Mouse (Mus musculus) intestine, embryonic 14.5 days (tissue): ENCODE data around the gene Uqcc3. TPM values are rescaled to one million over a fixed set of nuclear protein-coding genes. Genes with fewer than 3 reads are reported as not detected.
"Not testable (repeated sequence)": the region's sequence is repeated elsewhere in the genome, so short reads cannot be mapped to it uniquely, and the experiment has no call there.

Source experiments
- ATAC-seq: fragments of 200-750 bp; cut with Nextera tagmentation; replicated peaks from 2 replicates; pipeline ENCODE4 v1.8.0; 2017; ENCODE audit warnings: low read depth, moderate number of reproducible peaks, moderate TSS enrichment, moderate library complexity; ENCODE audit not compliant: low FRiP score, low TSS enrichment
- DNase-seq: peaks from one replicate; pipeline ENCODE4 v3.0.0-alpha.2; 2018; ENCODE audit warnings: low spot score
- H3K27ac ChIP-seq: fragments of 300-500 bp; sonication (generic); 2 replicates; pipeline ENCODE4 v1.5.1; 2014; ENCODE audit warnings: low read depth, mild to moderate bottlenecking, control low read depth
- H3K27me3 ChIP-seq: fragments of 300-500 bp; sonication (generic); replicated peaks from 2 replicates; pipeline ENCODE4 v1.6.1; 2014; ENCODE audit warnings: low read length, control low read depth; ENCODE audit not compliant: control insufficient read depth, insufficient read depth
- H3K36me3 ChIP-seq: fragments of 300-500 bp; sonication (generic); 2 replicates; pipeline ENCODE4 v1.6.1; 2014; ENCODE audit warnings: low read length, control low read depth; ENCODE audit not compliant: control insufficient read depth, insufficient read depth
- H3K4me1 ChIP-seq: fragments of 300-500 bp; sonication (generic); replicated peaks from 2 replicates; pipeline ENCODE4 v1.6.1; 2014; ENCODE audit warnings: low read length, control low read depth, mixed read lengths; ENCODE audit not compliant: control insufficient read depth, insufficient read depth
- H3K4me2 ChIP-seq: fragments of 300-500 bp; sonication (generic); 2 replicates; pipeline ENCODE4 v1.6.1; 2014; ENCODE audit warnings: low read length
- H3K4me3 ChIP-seq: fragments of 300-500 bp; sonication (generic); 2 replicates; pipeline ENCODE4 v1.5.1; 2014; ENCODE audit warnings: low read depth, low read length, control low read depth, mixed read lengths
- H3K9ac ChIP-seq: fragments of 300-500 bp; sonication (generic); 2 replicates; pipeline ENCODE4 v1.6.1; 2014; ENCODE audit warnings: mild to moderate bottlenecking, low read length
- H3K9me3 ChIP-seq: fragments of 300-500 bp; sonication (generic); 2 replicates; pipeline ENCODE4 v1.6.1; 2016; ENCODE audit warnings: low read length, control low read depth; ENCODE audit not compliant: control insufficient read depth
- WGBS: fragments of 180-500 bp; shearing (Covaris S2); extraction: QIAGEN DNeasy Blood & Tissue Kit; methylation state at CpG from one replicate; pipeline ENCODE4 v1.1.7; 2014; 5-methylcytosine and 5-hydroxymethylcytosine counted together
- microRNA-seq: library from miRNA; unstranded; fragments of <30 nt; microRNA quantifications from one replicate; pipeline ENCODE4, GENCODE M21; 2016
- polyA plus RNA-seq: library from polyadenylated mRNA; unstranded; fragments of >200 nt; fragmentation: Nextera tagmentation; extraction: Ambion mirVana; gene quantifications from 2 replicates; pipeline ENCODE4 v1.2.1, GENCODE M21; 2014

Uqcc3 gene
- polyA plus RNA-seq, 1 experiment from 2014 or later, result 57.1 TPM

DNA sequence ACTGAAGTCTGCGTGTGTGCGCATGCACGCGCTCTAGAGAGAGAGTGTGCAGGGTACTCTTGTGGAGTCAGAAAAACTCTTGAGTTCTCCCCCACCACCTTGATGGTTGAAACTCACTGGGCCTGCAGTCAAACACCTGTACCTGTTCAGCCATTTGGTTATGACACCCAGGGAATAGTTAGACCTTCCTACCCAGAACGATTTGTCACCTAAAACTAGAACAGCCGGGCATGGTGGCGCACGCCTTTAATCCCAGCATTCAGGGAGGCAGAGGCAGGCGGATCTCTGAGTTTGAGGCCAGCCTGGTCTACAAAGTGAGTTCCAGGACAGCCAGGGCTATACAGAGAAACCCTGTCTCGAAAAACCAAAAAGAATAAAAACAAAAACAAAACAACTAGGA is 44.4 kb downstream of the Uqcc3 start:
- 97% methylated on average over 10 of the region's 10 CpGs for WGBS
- DNase-seq, H3K9me3 ChIP-seq, H3K27ac ChIP-seq, H3K4me3 ChIP-seq, H3K4me2 ChIP-seq, H3K27me3 ChIP-seq, H3K9ac ChIP-seq, ATAC-seq: not testable (repeated sequence)
- H3K4me1 ChIP-seq, result peaks cover 23% of the 10 kb centered on the region
- H3K36me3 ChIP-seq, result peaks cover 37% of the 10 kb centered on the region

DNA sequence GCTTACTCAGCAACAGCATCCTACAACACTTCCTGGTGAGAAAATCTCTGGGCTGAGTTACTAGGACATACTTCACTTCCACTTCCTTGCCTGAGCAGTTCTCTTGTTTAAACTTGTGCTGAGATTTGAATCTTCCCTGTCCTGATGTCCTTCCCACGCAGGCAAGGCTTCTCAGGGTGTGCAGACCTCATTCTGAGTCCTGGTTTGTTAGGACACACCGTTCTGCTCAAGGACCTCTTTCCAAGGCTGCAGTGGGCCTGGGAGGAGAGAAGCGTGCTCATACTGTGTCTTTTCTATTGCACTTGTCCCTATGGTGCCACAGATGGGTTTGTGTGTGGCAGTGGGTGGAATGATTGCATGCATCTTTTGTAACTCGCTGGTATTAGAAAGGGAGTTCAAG is 47.8 kb downstream of the Uqcc3 start:
- Histone ChIP-seq H3K9me3 (no peaks in the 10 kb centered on the region), H3K9ac (no peak overlapping the region), H3K4me3 (no peak overlapping the region), H3K4me2 (no peak overlapping the region), H3K4me1 (peaks cover under 1% of the 10 kb centered on the region; the same call in 1 of the 2 replicates), H3K27ac (no peak overlapping the region), H3K27me3 (no peaks in the 10 kb centered on the region), H3K36me3 (peaks cover 70% of the 10 kb centered on the region)
- ATAC-seq (no peak), DNase-seq (no peak)
- 93% methylated on average over 4 of the region's 4 CpGs for whole genome bisulfite sequencing

DNA sequence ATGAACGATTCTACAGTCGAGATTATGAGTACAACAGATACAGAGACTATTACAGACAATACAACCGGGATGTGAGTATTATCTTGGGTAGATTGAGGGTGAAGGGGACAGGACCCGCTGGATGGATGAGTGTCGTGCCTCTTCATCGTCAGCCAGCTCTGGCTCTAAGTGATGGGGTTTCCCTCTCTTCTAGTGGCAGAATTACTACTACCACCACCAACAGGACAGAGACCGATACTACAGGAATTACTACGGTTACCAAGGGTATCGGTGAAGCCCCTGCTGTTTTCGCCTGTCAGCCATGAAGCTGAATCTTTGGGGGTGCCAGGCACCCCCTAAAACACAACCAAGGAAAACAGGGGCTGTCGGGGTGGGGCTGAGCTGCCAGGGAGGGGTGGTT is 49.5 kb downstream of the Uqcc3 start:
- H3K9ac ChIP-seq, result no peak overlapping the region
- DNase-seq (no peak), ATAC-seq (no peak)
- H3K4me3 ChIP-seq, result no peak overlapping the region
- 78% methylated on average over 11 of the region's 11 CpGs for WGBS
- peaks cover 87% of the 10 kb centered on the region for H3K36me3 ChIP-seq
- H3K4me2 ChIP-seq, result no peak overlapping the region
- no peak overlapping the region for H3K27ac ChIP-seq
- H3K9me3 ChIP-seq, result no peaks in the 10 kb centered on the region
- no peaks in the 10 kb centered on the region for H3K27me3 ChIP-seq
- no peaks in the 10 kb centered on the region for H3K4me1 ChIP-seq

DNA sequence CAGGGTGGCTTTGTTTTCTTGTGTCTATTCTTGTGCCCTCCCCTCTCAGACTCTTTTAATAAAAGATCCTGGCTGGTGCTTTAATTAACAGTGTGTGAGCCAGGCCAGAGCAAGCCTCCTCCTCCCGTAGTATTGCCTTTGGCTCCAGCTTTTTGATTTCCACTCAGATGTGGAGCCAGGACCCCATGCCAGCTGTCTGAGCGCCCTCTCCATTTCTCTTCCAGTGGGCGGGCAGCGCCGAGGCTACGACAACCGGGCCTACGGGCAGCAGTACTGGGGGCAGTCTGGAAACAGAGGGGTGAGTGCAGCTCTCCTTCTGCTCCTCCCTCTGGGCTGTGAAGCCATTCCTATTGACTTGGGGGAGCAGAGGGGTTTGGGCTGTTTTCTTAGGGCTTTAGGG is 50.1 kb downstream of the Uqcc3 start:
- no peak for ATAC-seq
- H3K27me3 ChIP-seq, result no peaks in the 10 kb centered on the region
- H3K27ac ChIP-seq, result no peak overlapping the region
- no peak for DNase-seq
- H3K4me3 ChIP-seq, result no peak overlapping the region
- no peaks in the 10 kb centered on the region for H3K9me3 ChIP-seq
- peaks cover 93% of the 10 kb centered on the region for H3K36me3 ChIP-seq
- no peak overlapping the region for H3K4me2 ChIP-seq
- no peaks in the 10 kb centered on the region for H3K4me1 ChIP-seq
- H3K9ac ChIP-seq, result no peak overlapping the region
- 90% methylated on average over 8 of the region's 8 CpGs for WGBS

Small RNAs within 50 kb of the gene (microRNA-seq; reads per million reads assigned to microRNA genes)
- 0.51 reads per million for gene Mir5136

Other genes starting within 250 kb of the Uqcc3 start
- 0.26 and 0.44 TPM in 2 replicates for gene Chrm1, start 217.1 kb downstream of the Uqcc3 start, polyA plus RNA-seq
- 121 and 126 TPM in 2 replicates for gene Slc3a2, start 157.6 kb downstream of the Uqcc3 start, polyA plus RNA-seq
- 96.3 and 97.8 TPM in 2 replicates for gene Wdr74, start 145.1 kb downstream of the Uqcc3 start, polyA plus RNA-seq
- gene 1700092M07Rik, start 140.2 kb downstream of the Uqcc3 start, polyA plus RNA-seq, result 0.90 and 1.3 TPM in 2 replicates
- 114 and 132 TPM in 2 replicates for gene Stx5a, start 139.5 kb downstream of the Uqcc3 start, polyA plus RNA-seq
- 168 and 172 TPM in 2 replicates for gene Nxf1, start 123.8 kb downstream of the Uqcc3 start, polyA plus RNA-seq
- gene Tmem223, start 109.9 kb downstream of the Uqcc3 start, polyA plus RNA-seq, result 170 and 196 TPM in 2 replicates
- gene Tmem179b, start 106.5 kb downstream of the Uqcc3 start, polyA plus RNA-seq, result 92.6 and 96.6 TPM in 2 replicates
- 17.2 and 18.9 TPM in 2 replicates for gene Taf6l, start 94.5 kb downstream of the Uqcc3 start, polyA plus RNA-seq
- gene Polr2g, start 82.3 kb downstream of the Uqcc3 start, polyA plus RNA-seq, result 148 and 151 TPM in 2 replicates
- gene Zbtb3, start 78.4 kb downstream of the Uqcc3 start, polyA plus RNA-seq, result 4.2 and 4.3 TPM in 2 replicates
- 38.5 and 48.4 TPM in 2 replicates for gene Ttc9c, start 61.6 kb downstream of the Uqcc3 start, polyA plus RNA-seq
- gene Hnrnpul2, start 60.9 kb downstream of the Uqcc3 start, polyA plus RNA-seq, result 6.5 and 7.7 TPM in 2 replicates
- gene AC129217.1, start 51.1 kb downstream of the Uqcc3 start, polyA plus RNA-seq, result not detected in 2 replicates
- gene Bscl2, start 43.5 kb downstream of the Uqcc3 start, polyA plus RNA-seq, result 39.6 and 40.9 TPM in 2 replicates
- gene Gng3, start 41.7 kb downstream of the Uqcc3 start, polyA plus RNA-seq, result 23.7 and 25.2 TPM in 2 replicates
- gene Lrrn4cl, start 30.2 kb downstream of the Uqcc3 start, polyA plus RNA-seq, result 1.4 TPM in 2 replicates
- 162 and 166 TPM in 2 replicates for gene Ubxn1, start 9.4 kb downstream of the Uqcc3 start, polyA plus RNA-seq
- 78.6 and 79.2 TPM in 2 replicates for gene Lbhd1, start 2.8 kb upstream of the Uqcc3 start, polyA plus RNA-seq
- gene Gm49403, start 3.0 kb upstream of the Uqcc3 start, polyA plus RNA-seq, result not detected in 2 replicates
- gene 1810009A15Rik, start 7.9 kb upstream of the Uqcc3 start, polyA plus RNA-seq, result 92.8 and 95.9 TPM in 2 replicates
- gene Gm49416, start 8.0 kb upstream of the Uqcc3 start, polyA plus RNA-seq, result not detected in 2 replicates
- gene Ints5, start 12.1 kb upstream of the Uqcc3 start, polyA plus RNA-seq, result 37.5 and 44.5 TPM in 2 replicates
- 89.8 and 96.4 TPM in 2 replicates for gene Ganab, start 17.1 kb upstream of the Uqcc3 start, polyA plus RNA-seq
- 35.7 and 36.9 TPM in 2 replicates for gene B3gat3, start 39.5 kb upstream of the Uqcc3 start, polyA plus RNA-seq
- 1.1 and 1.8 TPM in 2 replicates for gene Rom1, start 48.4 kb upstream of the Uqcc3 start, polyA plus RNA-seq
- 16.8 and 18.4 TPM in 2 replicates for gene Eml3, start 48.6 kb upstream of the Uqcc3 start, polyA plus RNA-seq
- 40.3 and 40.7 TPM in 2 replicates for gene Mta2, start 61.0 kb upstream of the Uqcc3 start, polyA plus RNA-seq
- gene Tut1, start 72.9 kb upstream of the Uqcc3 start, polyA plus RNA-seq, result 33.3 and 33.5 TPM in 2 replicates
- gene Eef1g, start 86.1 kb upstream of the Uqcc3 start, polyA plus RNA-seq, result 501 and 531 TPM in 2 replicates
- 21.6 and 22.2 TPM in 2 replicates for gene Ahnak, start 108.4 kb upstream of the Uqcc3 start, polyA plus RNA-seq
- not detected in 2 replicates for gene Scgb1a1, start 207.0 kb upstream of the Uqcc3 start, polyA plus RNA-seq